Mouse (Mus musculus) left cerebral cortex, adult 8-10 months (tissue): Measurements from ENCODE around the gene Gucd1. TPM values are rescaled to one million over a fixed set of nuclear protein-coding genes. Genes with fewer than 3 reads are reported as not detected.
"Not testable (repeated sequence)": the region's sequence is repeated elsewhere in the genome, so short reads cannot be mapped to it uniquely, and the experiment has no call there.

Source experiments
- DNase-seq, 2 experiments: peaks; one replicate each; pipeline ENCODE4 v3.0.0; 2022; ENCODE audit warnings: low spot score in 2 of 2
- total RNA-seq, 4 experiments: library from RNA; stranded (reverse); gene quantifications; 2 replicates each; pipeline ENCODE4 v1.2.4; 2022

Gucd1 gene
- total RNA-seq: 10 to 100 TPM; 14.2 to 19.2 (median 15.2) TPM

- peak; percentile 96 to 97 for DNase-seq
Measured at GRCm38 (mm10) chr10:75517758-75518143, at the start of gene Gucd1. TSS of gene Gucd1 (minus strand) at chr10:75517972.

DNA sequence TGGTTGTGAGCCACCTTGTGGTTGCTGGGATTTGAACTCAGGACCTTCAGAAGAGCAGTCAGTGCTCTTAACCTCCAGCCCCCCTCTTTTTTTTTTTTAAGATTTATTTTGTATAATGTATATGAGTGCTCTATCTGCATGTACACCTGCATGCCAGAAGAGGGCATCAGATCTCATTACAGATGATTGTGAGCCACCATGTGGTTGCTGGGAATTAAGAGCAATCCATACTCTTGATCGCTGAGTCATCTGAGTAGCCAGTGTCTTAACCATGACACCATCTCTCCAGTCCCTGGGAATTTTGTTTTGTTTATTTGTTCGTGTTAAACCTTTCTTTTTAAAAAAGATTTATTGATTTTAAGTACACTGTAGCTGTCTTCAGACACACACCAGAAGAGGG lies 49.0 kb upstream of the Gucd1 start:
- DNase-seq: not testable (repeated sequence)

DNA sequence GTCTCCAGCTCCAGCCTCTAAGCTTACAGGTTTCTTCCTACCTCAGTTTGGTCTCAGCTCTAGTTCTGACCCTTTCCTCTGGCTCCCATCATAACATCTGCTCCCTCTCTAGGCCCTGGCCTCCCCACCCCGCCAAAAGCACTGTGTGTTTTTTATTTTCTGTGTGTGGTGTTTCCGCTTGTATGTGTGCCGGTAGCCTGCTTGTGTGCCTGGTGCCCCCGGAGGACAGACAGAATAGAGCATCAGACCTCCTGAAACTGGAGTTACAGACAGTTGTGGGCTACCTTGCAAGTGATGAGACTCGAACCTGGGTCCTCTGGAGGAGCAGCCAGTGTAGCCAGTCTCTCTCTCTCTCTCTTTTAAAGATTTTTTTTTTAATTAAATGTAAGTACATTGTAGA lies 48.5 kb upstream of the Gucd1 start:
- DNase-seq: no peak

DNA sequence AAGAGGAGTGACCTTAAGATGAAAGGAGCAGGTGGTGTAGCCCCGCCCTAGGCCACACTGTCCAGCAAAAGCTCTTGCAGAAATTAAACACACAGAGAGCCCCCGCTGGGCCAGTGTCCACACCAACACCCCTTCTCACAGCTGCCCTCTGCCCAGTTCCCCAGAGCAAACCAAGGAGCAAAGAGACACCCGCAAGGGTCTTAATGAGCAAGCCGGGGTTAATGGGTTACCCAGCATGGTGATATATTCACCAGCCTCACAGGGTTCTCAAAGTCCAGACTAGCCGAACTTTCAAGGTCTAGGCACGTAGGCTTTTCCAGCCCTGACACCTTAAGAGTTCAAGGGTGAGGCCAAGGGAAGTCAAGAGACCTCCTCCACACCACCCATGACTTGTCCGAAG lies 48.1 kb upstream of the Gucd1 start:
- DNase-seq: no peak

DNA sequence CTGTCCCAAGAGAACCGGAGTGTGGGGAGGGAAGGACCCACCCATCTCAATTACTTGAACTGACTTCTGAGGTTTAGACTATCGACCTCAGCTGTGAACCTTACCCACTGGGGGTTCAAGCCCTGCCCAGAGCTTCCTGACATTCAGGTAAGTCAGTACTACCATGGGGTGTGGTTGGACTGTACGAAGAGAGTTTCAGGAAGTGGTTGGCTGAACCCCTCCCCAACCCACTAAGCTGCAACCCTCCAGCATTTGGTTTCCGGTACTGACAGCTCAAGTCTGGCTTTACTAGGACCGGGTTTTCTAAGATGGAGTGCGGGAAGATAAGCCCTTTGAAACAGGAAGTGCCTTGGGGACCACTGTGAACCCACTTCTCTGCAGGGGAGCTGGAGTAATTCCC lies 47.7 kb upstream of the Gucd1 start:
- DNase-seq: no peak

- no peak for DNase-seq
Measured at GRCm38 (mm10) chr10:75564687-75565265, 47.0 kb upstream of the Gucd1 start.

DNA sequence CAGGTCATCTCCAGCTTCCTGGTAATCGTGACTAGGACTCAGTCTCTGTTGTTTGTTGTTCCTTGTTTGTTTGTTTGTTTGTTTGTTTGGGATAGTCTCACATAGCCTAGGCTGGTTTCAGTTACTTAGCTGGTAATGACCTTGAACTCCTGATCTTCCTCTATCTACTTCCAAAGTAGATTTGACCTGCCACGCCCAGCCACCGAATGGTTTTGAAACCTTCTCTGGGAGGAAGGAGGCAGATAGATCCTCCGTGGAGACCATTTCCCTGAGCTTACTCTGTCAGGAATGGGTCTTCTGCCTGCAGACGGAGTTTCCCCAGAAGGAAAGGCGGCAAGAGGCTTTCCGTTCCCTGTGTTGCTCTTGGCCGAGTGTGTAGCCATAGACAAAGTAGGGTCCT lies 44.8 kb upstream of the Gucd1 start:
- no peak for DNase-seq

DNA sequence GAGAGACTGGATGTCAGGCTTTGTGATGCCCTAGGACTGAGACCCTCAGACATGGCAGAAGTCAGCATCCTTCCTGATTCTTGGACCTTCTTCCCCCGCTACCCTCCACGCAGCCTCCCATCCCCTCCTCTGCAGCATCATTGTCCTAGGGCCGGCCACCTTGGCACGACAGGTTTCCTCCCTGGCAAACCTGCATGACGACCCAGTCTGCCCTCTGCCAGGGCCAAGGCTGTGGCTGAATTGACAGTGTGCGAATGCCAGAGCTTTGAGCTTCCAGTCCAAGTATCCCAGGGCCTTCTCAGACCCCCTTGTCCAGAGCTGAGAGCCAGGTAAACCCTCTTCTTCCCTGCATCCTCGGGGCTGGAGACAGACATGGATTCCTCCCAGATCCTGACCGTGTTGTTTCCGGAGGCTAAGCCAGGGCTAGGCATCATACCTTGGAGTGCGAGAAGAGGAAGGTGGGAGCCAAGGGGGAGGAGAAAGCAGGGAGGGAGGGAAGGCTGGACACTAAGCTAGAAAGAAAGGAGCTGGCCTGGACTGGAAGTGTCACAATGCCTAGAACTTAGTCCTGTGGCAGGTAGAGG lies 43.4 kb upstream of the Gucd1 start, which contains the start of gene Ggt1:
TSS of gene Ggt1 (plus strand) at position 534 of the 584 bp plus-strand sequence.
- no peak for DNase-seq

- DNase-seq: no peak
Measured at GRCm38 (mm10) chr10:75560549-75560899, 42.8 kb upstream of the Gucd1 start.

DNA sequence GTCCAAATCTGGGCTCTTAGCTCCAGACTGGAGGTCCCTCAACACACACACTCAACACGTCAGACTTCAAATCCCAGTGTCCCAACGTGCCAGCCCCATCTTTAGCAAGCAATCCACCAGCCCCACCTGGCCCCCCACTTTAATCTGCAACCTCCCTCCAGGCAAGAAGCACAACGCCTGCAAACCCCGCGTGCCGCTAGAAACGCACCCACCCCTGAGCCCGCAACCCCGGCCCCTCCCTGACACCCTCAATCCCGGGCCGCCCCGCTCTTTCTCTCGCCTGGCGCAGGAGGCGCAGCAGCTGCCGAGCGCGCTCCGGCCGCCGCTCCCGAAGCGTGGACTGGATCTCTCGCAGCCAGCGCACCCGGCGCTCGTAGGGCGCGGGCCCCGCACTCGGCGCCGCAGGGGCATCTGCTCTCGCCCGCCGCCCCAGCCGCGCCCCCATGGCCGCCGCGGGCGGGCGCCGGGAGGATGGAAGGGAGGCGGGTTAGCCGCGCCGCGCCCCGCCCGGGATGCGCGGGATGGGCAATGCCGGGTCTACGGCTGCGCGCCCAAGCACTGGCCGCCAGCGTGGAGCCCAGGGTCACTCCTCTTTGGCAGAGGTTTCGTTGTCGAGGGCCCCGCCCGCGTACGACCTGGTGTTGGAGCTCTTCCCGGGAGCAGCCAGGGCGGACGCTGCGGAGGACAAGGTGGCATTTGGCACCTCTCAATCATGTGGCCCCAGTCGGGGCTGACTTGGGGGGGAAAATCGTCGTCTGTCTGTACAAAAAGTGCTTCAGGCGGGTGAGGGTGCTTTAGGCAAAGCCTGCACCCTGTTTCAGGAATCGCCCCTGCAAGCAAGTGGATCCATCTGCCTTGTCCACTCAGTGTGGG lies 42.1 kb upstream of the Gucd1 start, which contains the start of gene Lrrc75b:
TSS of gene Lrrc75b (minus strand) at position 655 of the 873 bp plus-strand sequence.
- peak in 1 of 2 experiments; percentile 27 for DNase-seq

- no peak for DNase-seq
Measured at GRCm38 (mm10) chr10:75559041-75559675, 41.4 kb upstream of the Gucd1 start.

GRCm38 (mm10) chr10:75558515-75558914 lies 40.7 kb upstream of the Gucd1 start:
- DNase-seq: peak in 1 of 2 experiments; percentile 39

DNA sequence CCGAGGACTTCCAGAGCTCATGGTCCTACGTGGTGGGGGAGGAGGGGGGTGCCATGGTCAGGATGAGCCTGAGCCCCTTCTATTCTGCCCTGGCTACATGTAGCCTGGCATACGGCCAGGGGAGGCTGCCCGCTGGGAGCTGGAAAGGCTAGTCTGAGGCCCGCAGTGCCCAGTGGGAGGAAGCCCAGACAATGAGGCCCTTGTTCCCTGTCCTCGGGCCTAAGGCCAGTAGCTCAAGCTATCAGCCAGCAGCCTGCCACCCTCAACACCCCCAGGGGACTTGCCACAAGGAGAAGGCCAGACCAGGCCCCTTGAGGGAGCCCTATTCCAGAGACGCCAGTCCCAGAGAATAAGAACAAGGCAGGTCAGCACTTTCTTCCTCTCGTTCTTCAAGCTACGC lies 38.3 kb upstream of the Gucd1 start:
- DNase-seq: peak; percentile 26 to 87

GRCm38 (mm10) chr10:75555557-75555956 lies 37.8 kb upstream of the Gucd1 start:
- no peak for DNase-seq

- DNase-seq: no peak
Measured at GRCm38 (mm10) chr10:75554090-75554489, 36.3 kb upstream of the Gucd1 start.

GRCm38 (mm10) chr10:75552701-75553450 lies 35.1 kb upstream of the Gucd1 start:
- DNase-seq: no peak

DNA sequence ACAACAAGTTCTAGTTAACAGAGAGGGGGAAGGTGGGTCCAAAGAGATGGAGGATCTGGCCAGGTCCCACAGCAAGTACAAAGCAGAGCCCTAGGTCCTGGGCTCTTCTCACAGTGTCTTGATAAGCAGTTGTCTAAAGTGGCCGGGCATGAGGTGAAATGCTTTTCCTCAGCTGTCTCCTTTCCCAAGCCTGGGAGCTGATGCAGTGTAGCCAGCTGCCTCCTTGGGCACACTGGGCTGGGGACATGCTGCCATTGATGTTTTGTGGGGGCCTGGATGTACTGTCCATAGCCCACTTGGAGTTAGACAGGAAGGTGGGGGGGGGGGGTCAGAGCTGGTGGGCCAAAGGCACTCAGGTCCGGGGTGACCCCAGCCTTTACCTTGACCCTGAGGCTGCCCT lies 34.3 kb upstream of the Gucd1 start:
- DNase-seq: no peak

DNA sequence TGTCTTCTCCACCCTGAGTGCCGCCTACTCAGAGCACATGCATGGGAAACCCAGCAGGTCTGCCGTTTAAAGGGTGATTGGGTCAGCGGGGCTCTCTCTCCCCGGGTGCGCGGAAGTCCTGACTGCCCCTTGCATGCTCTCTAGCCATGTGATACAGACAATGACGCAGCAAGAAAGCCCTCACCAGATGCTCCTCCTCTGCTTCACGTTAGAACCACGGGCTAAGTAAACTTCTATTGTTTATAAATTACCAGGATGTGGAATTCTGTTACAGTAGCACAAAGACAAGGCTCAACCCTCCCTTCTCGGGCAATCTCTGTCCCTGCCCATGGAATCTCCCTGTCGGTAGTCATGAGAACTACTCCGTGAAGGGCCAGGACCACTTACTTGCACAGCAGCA lies 33.4 kb upstream of the Gucd1 start:
- no peak for DNase-seq

DNA sequence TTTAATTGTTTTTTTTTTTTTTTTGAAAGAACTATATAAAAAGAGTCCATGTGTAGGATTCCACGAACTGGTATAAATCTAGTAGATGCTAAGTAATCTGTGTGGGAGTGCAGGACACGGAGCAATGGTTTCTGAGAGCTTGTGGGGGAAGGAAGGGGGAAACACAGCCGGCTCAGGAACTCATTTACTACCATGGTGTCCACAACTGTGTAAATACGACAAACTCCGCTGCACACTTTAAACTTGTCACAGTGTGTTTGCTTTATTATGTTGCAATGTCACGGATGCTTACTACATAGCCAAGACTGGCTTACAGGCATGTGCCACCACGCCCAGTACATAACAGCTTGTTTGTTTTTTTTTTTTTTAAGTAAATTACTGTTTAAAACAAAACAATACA lies 32.1 kb upstream of the Gucd1 start:
- no peak for DNase-seq

- no peak for DNase-seq
Measured at GRCm38 (mm10) chr10:75548486-75548885, 30.7 kb upstream of the Gucd1 start.

GRCm38 (mm10) chr10:75547901-75548300 lies 30.1 kb upstream of the Gucd1 start:
- no peak for DNase-seq
